Mouse (Mus musculus): ENCODE measurements around the gene Etfb. TPM values are rescaled to one million over a fixed set of nuclear protein-coding genes. Genes with fewer than 3 reads are reported as not detected.
A peak's percentile ranks its signal among the peaks of the same experiment; 100 is the strongest.

The Etfb gene
- polyA plus RNA-seq, 1 experiment, result 105 TPM

DNA sequence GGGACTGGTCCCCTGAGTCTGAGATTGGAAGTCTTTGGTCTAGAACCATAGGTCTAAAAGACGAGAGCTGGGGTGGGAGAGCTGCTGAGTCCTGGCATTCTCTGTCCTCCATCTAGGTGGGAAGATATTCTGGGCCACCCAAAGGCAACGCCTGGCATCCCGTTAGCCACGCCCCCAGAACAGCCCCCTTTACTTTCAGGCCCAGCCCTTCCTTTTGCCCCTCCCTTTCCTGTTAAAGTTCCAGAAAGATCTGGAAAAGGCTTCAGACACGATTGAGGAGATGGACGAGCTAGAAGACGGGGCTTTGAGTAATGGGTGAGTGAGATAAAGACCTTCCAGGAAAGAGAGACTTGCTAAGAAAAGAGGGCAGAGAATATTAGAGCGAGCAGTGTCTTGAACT is 16.5 kb upstream of the Etfb start, which contains the start of gene Lim2:
Gene Lim2 (plus strand): TSS at position 265 of the 400 bp plus-strand sequence.
- WGBS, result 74% methylated on average over 8 of the region's 8 CpGs
- DNase-seq, result no peak
- Histone ChIP-seq H3K4me3 (replicated peaks; ENCODE audit: extremely low read depth, low read depth, low read length) (no peak within 1 kb of the TSS), H3K4me1 (ENCODE audit: control insufficient read depth, insufficient read depth, low read length) (no peaks in the 10 kb centered on the region)
- TF ChIP-seq POLR2A (IDR thresholded peaks at IDR 0.05; ENCODE audit: borderline replicate concordance, extremely low read depth, low read depth, low read length) (no peak), CTCF (IDR thresholded peaks at IDR 0.05; ENCODE audit: insufficient read depth, low read length) (no peak)

DNA sequence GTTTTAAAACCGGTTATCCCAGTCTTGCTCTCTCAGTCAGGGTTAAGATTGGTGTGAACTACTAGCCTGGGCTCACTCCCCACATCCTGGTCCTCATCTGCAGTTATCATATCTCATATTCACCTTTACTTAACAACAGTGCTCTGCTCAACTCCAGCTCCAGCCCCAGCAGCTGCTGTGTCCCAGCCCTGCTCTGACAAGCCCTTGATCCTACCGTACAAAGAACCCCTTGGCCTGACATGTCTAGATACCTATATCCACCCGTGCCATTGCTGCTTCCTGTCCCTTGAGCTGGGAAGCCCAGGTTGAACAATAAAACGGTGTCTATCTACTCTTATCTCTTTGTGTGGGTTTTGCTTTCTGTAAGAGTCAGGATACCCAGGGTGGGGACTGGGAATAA is 14.4 kb upstream of the Etfb start:
- no peak for TF ChIP-seq CTCF (IDR thresholded peaks at IDR 0.05; ENCODE audit: insufficient read depth, low read length)
- no peak for TF ChIP-seq POLR2A (IDR thresholded peaks at IDR 0.05; ENCODE audit: borderline replicate concordance, extremely low read depth, low read depth, low read length)
- no peak overlapping the region for H3K4me3 ChIP-seq (replicated peaks; ENCODE audit: extremely low read depth, low read depth, low read length)
- no peak for DNase-seq
- WGBS, result 38% methylated on average over 4 of the region's 4 CpGs
- H3K4me1 ChIP-seq (ENCODE audit: control insufficient read depth, insufficient read depth, low read length), result no peaks in the 10 kb centered on the region

GRCm38 (mm10) chr7:43432891-43433290 is 11.0 kb upstream of the Etfb start:
- WGBS, result 57% methylated on average over 4 of the region's 4 CpGs
- Histone ChIP-seq H3K4me1 (ENCODE audit: control insufficient read depth, insufficient read depth, low read length) (no peaks in the 10 kb centered on the region), H3K4me3 (replicated peaks; ENCODE audit: extremely low read depth, low read depth, low read length) (no peak overlapping the region)
- TF ChIP-seq POLR2A (IDR thresholded peaks at IDR 0.05; ENCODE audit: borderline replicate concordance, extremely low read depth, low read depth, low read length) (no peak), CTCF (IDR thresholded peaks at IDR 0.05; ENCODE audit: insufficient read depth, low read length) (no peak)
- no peak for DNase-seq

GRCm38 (mm10) chr7:43434676-43435075 is 9.2 kb upstream of the Etfb start:
- DNase-seq, result no peak
- WGBS, result 83% methylated on average over 5 of the region's 5 CpGs
- Histone ChIP-seq H3K4me1 (ENCODE audit: control insufficient read depth, insufficient read depth, low read length) (no peaks in the 10 kb centered on the region), H3K4me3 (replicated peaks; ENCODE audit: extremely low read depth, low read depth, low read length) (no peak overlapping the region)
- no peak for TF ChIP-seq CTCF (IDR thresholded peaks at IDR 0.05; ENCODE audit: insufficient read depth, low read length)
- no peak for TF ChIP-seq POLR2A (IDR thresholded peaks at IDR 0.05; ENCODE audit: borderline replicate concordance, extremely low read depth, low read depth, low read length)

DNA sequence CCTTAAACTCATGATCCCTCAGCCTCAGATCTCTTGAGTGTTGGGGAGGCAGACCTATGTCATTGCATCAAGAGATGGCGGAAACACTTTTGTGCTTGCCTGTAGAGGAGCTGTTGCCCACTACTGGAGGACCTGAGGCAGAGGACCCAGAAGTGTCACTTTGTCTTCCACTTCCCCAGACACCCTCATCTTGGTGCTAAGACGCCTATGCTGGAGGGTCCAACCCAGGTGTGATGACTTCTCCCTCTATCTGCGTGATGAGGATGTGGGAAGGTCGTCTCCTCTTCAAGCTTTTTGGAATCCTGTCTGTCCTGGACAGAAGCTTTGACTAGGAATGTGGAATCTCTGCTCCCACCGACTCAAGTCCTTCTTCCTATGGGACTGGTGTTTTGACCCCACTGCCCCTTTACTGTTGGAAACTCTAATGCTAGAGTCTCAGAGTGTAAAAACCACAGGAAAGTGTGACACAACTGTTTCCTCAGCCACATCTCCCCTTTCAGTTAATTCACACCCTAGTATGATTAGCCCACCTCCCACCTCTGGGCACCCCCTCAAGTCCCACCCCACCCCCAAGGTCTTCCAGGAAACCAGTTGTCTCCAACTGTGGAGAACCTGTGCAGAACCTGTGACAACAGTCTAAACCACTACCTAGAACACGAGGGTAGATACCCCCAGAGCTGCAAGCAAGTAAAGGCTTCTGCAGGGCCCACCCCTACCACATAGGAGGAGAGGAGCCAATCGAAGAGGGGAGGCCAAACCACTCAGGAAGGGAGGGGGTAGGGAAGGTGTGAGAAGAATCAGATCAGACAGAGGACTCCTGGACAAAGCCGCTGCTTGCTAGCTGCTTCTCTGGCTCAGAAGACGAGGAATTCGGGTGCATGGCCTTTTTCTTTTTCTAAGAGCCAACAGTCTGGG is 7.3 kb upstream of the Etfb start, which contains the start of gene Nkg7:
Gene Nkg7 (plus strand): TSS at position 733 of the 915 bp plus-strand sequence.
- no peak for DNase-seq
- no peak for TF ChIP-seq CTCF (IDR thresholded peaks at IDR 0.05; ENCODE audit: insufficient read depth, low read length)
- TF ChIP-seq POLR2A (IDR thresholded peaks at IDR 0.05; ENCODE audit: borderline replicate concordance, extremely low read depth, low read depth, low read length), result no peak
- Histone ChIP-seq H3K4me1 (ENCODE audit: control insufficient read depth, insufficient read depth, low read length) (no peaks in the 10 kb centered on the region), H3K4me3 (replicated peaks; ENCODE audit: extremely low read depth, low read depth, low read length) (peak within 1 kb of the TSS; percentile 8)
- WGBS, result 57% methylated on average over 10 of the region's 10 CpGs

DNA sequence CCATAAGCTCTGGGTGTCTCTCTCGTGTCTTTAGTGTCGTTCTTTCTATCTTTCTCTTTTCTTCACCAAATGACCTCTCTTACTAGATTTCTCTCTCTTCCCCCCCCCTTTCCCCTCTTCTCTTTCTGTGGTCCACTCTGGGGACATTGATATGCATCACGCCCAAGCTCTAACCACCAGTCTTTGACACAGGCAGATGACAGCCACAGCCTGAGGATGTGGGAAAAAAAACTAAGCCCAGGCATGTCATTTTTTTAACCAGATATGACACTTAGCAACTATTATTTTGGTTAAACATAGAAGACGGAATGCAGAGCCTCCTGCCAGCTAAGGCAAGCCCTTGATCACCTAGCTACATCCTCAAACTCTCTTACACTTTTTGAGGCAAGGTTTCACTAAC is 5.3 kb upstream of the Etfb start:
- 70% methylated on average over 4 of the region's 4 CpGs for WGBS
- TF ChIP-seq POLR2A (IDR thresholded peaks at IDR 0.05; ENCODE audit: borderline replicate concordance, extremely low read depth, low read depth, low read length) (no peak), CTCF (IDR thresholded peaks at IDR 0.05; ENCODE audit: insufficient read depth, low read length) (no peak)
- no peaks in the 10 kb centered on the region for H3K4me1 ChIP-seq (ENCODE audit: control insufficient read depth, insufficient read depth, low read length)
- no peak overlapping the region for H3K4me3 ChIP-seq (replicated peaks; ENCODE audit: extremely low read depth, low read depth, low read length)
- no peak for DNase-seq

GRCm38 (mm10) chr7:43440482-43440881 is 3.4 kb upstream of the Etfb start, which contains the start of gene Cldnd2:
Gene Cldnd2 (plus strand): TSS chr7:43440782.
- 68% methylated on average over 6 of the region's 6 CpGs for WGBS
- H3K4me1 ChIP-seq (ENCODE audit: control insufficient read depth, insufficient read depth, low read length), result no peaks in the 10 kb centered on the region
- H3K4me3 ChIP-seq (replicated peaks; ENCODE audit: extremely low read depth, low read depth, low read length), result no peak within 1 kb of the TSS
- DNase-seq, result no peak
- no peak for TF ChIP-seq POLR2A (IDR thresholded peaks at IDR 0.05; ENCODE audit: borderline replicate concordance, extremely low read depth, low read depth, low read length)

GRCm38 (mm10) chr7:43441071-43441470 is 2.8 kb upstream of the Etfb start:
- 77% methylated on average over 3 of the region's 3 CpGs for WGBS
- H3K4me3 ChIP-seq (replicated peaks; ENCODE audit: extremely low read depth, low read depth, low read length), result no peak overlapping the region
- H3K4me1 ChIP-seq (ENCODE audit: control insufficient read depth, insufficient read depth, low read length), result no peaks in the 10 kb centered on the region
- DNase-seq, result no peak
- TF ChIP-seq CTCF (IDR thresholded peaks at IDR 0.05; ENCODE audit: insufficient read depth, low read length), result no peak
- no peak for TF ChIP-seq POLR2A (IDR thresholded peaks at IDR 0.05; ENCODE audit: borderline replicate concordance, extremely low read depth, low read depth, low read length)

DNA sequence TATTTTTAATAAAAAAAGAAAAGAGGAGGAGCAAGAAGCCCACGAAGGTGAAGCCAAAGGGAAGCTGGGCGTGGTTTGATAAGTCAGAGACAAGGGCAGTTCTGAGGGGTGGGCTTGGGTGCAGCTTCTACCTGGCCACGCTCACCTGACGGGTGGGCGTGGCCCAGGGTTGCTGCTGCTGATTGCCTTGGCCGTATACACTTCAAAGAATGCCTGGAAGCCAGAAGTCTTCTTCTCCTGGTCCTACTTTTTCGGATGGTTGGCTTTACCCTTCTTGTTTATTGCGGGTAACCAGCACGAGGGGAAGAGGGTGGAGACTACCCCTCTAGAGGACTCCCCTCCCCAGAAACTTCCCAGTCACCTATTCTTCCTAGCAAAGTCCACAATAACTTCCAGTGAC is 1.2 kb upstream of the Etfb start:
- 17% methylated on average over 9 of the region's 9 CpGs for WGBS
- Histone ChIP-seq H3K4me1 (ENCODE audit: control insufficient read depth, insufficient read depth, low read length) (no peaks in the 10 kb centered on the region), H3K4me3 (replicated peaks; ENCODE audit: extremely low read depth, low read depth, low read length) (peak overlapping the region; percentile 97)
- DNase-seq, result no peak
- TF ChIP-seq CTCF (IDR thresholded peaks at IDR 0.05; ENCODE audit: insufficient read depth, low read length) (no peak), POLR2A (IDR thresholded peaks at IDR 0.05; ENCODE audit: borderline replicate concordance, extremely low read depth, low read depth, low read length) (no peak)
